Mouse (Mus musculus): ENCODE data around the gene Jph2. TPM values are rescaled to one million over a fixed set of nuclear protein-coding genes. Genes with fewer than 3 reads are reported as not detected.

Gene Jph2
- polyA plus RNA-seq, 1 experiment = not detected

GRCm38 (mm10) chr2:163317281-163317680 lies 80.5 kb downstream of the Jph2 start:
- H3K4me3 ChIP-seq (ENCODE audit: insufficient read depth, low read depth, low read length) = no peak overlapping the region
- WGBS = 81% methylated on average over 4 of the region's 4 CpGs

GRCm38 (mm10) chr2:163310163-163310688 lies 87.6 kb downstream of the Jph2 start:
- H3K27ac ChIP-seq (ENCODE audit: insufficient read depth, low read depth, low read length) = no peak overlapping the region
- H3K4me3 ChIP-seq (ENCODE audit: insufficient read depth, low read depth, low read length) = no peak overlapping the region
- 84% methylated on average over 11 of the region's 11 CpGs for WGBS
- TF ChIP-seq CTCF (IDR thresholded peaks at IDR 0.05; ENCODE audit: insufficient read depth, low read depth, low read length) = no peak
- no peak for TF ChIP-seq POLR2A (IDR thresholded peaks at IDR 0.05; ENCODE audit: insufficient read depth, low read depth, low read length)
- H3K4me1 ChIP-seq (ENCODE audit: control insufficient read depth, insufficient read depth, low read length) = no peaks in the 10 kb centered on the region

More at GRCm38 (mm10) chr2:163317281-163317680, 80.5 kb downstream of the Jph2 start:
- peaks cover 11% of the 10 kb centered on the region for H3K4me1 ChIP-seq (ENCODE audit: control insufficient read depth, insufficient read depth, low read length)
- TF ChIP-seq POLR2A (IDR thresholded peaks at IDR 0.05; ENCODE audit: insufficient read depth, low read depth, low read length) (no peak), CTCF (IDR thresholded peaks at IDR 0.05; ENCODE audit: insufficient read depth, low read depth, low read length) (no peak)
- no peak overlapping the region for H3K27ac ChIP-seq (ENCODE audit: insufficient read depth, low read depth, low read length)

- no peak overlapping the region for H3K4me3 ChIP-seq (ENCODE audit: insufficient read depth, low read depth, low read length)
- H3K27ac ChIP-seq (ENCODE audit: insufficient read depth, low read depth, low read length) = no peak overlapping the region
- no peaks in the 10 kb centered on the region for H3K4me1 ChIP-seq (ENCODE audit: control insufficient read depth, insufficient read depth, low read length)
- no peak for TF ChIP-seq POLR2A (IDR thresholded peaks at IDR 0.05; ENCODE audit: insufficient read depth, low read depth, low read length)
- no peak for TF ChIP-seq CTCF (IDR thresholded peaks at IDR 0.05; ENCODE audit: insufficient read depth, low read depth, low read length)
- 93% methylated on average over 17 of the region's 17 CpGs for WGBS
Observed at GRCm38 (mm10) chr2:163309376-163309775, 88.4 kb downstream of the Jph2 start.

- TF ChIP-seq CTCF (IDR thresholded peaks at IDR 0.05; ENCODE audit: insufficient read depth, low read depth, low read length) = no peak
- no peak for TF ChIP-seq POLR2A (IDR thresholded peaks at IDR 0.05; ENCODE audit: insufficient read depth, low read depth, low read length)
- 80% methylated on average over 9 of the region's 9 CpGs for WGBS
- Histone ChIP-seq H3K4me1 (ENCODE audit: control insufficient read depth, insufficient read depth, low read length) (peaks cover 15% of the 10 kb centered on the region), H3K4me3 (ENCODE audit: insufficient read depth, low read depth, low read length) (no peak overlapping the region), H3K27ac (ENCODE audit: insufficient read depth, low read depth, low read length) (no peak overlapping the region)
Observed at GRCm38 (mm10) chr2:163303037-163303436, 94.8 kb downstream of the Jph2 start.

- 84% methylated on average over 5 of the region's 5 CpGs for WGBS
- TF ChIP-seq POLR2A (IDR thresholded peaks at IDR 0.05; ENCODE audit: insufficient read depth, low read depth, low read length) (no peak), CTCF (IDR thresholded peaks at IDR 0.05; ENCODE audit: insufficient read depth, low read depth, low read length) (no peak)
Observed at GRCm38 (mm10) chr2:163301641-163302040, 96.2 kb downstream of the Jph2 start.

GRCm38 (mm10) chr2:163300069-163301060 lies 97.4 kb downstream of the Jph2 start:
- peaks cover 26% of the 10 kb centered on the region for H3K4me1 ChIP-seq (ENCODE audit: control insufficient read depth, insufficient read depth, low read length)
- 54% methylated on average over 14 of the region's 14 CpGs for WGBS

More at GRCm38 (mm10) chr2:163301641-163302040, 96.2 kb downstream of the Jph2 start:
- no peak overlapping the region for H3K27ac ChIP-seq (ENCODE audit: insufficient read depth, low read depth, low read length)
- H3K4me3 ChIP-seq (ENCODE audit: insufficient read depth, low read depth, low read length) = no peak overlapping the region
- peaks cover 25% of the 10 kb centered on the region for H3K4me1 ChIP-seq (ENCODE audit: control insufficient read depth, insufficient read depth, low read length)

GRCm38 (mm10) chr2:163296999-163297630 lies 100.7 kb downstream of the Jph2 start:
- Histone ChIP-seq H3K27ac (ENCODE audit: insufficient read depth, low read depth, low read length) (no peak overlapping the region), H3K4me1 (ENCODE audit: control insufficient read depth, insufficient read depth, low read length) (peaks cover 26% of the 10 kb centered on the region), H3K4me3 (ENCODE audit: insufficient read depth, low read depth, low read length) (no peak overlapping the region)
- TF ChIP-seq CTCF (IDR thresholded peaks at IDR 0.05; ENCODE audit: insufficient read depth, low read depth, low read length) (no peak), POLR2A (IDR thresholded peaks at IDR 0.05; ENCODE audit: insufficient read depth, low read depth, low read length) (no peak)
- 32% methylated on average over 11 of the region's 11 CpGs for WGBS

More at GRCm38 (mm10) chr2:163300069-163301060, 97.4 kb downstream of the Jph2 start:
- Histone ChIP-seq H3K4me3 (ENCODE audit: insufficient read depth, low read depth, low read length) (no peak overlapping the region), H3K27ac (ENCODE audit: insufficient read depth, low read depth, low read length) (no peak overlapping the region)
- TF ChIP-seq CTCF (IDR thresholded peaks at IDR 0.05; ENCODE audit: insufficient read depth, low read depth, low read length) (no peak), POLR2A (IDR thresholded peaks at IDR 0.05; ENCODE audit: insufficient read depth, low read depth, low read length) (no peak)

GRCm38 (mm10) chr2:163288881-163289379 lies 108.9 kb downstream of the Jph2 start:
- no peak for TF ChIP-seq CTCF (IDR thresholded peaks at IDR 0.05; ENCODE audit: insufficient read depth, low read depth, low read length)
- TF ChIP-seq POLR2A (IDR thresholded peaks at IDR 0.05; ENCODE audit: insufficient read depth, low read depth, low read length) = no peak
- WGBS = 16% methylated on average over 21 of the region's 21 CpGs
- peak overlapping the region; percentile 9; the same call in 1 of the 2 replicates for H3K4me3 ChIP-seq (ENCODE audit: insufficient read depth, low read depth, low read length)

More at GRCm38 (mm10) chr2:163288881-163289379, 108.9 kb downstream of the Jph2 start:
- Histone ChIP-seq H3K27ac (ENCODE audit: insufficient read depth, low read depth, low read length) (no peak overlapping the region), H3K4me1 (ENCODE audit: control insufficient read depth, insufficient read depth, low read length) (peaks cover 19% of the 10 kb centered on the region)

Other genes with a start within 250 kb of the Jph2 start
- not detected in 2 replicates for gene Tox2, start 194.9 kb downstream of the Jph2 start, polyA plus RNA-seq (2012; ENCODE audit: insufficient read depth, insufficient read length, low replicate concordance, missing spikeins)
- gene Oser1, start 26.7 kb upstream of the Jph2 start, polyA plus RNA-seq (2012; ENCODE audit: insufficient read depth, insufficient read length, low replicate concordance, missing spikeins) = not detected in 2 replicates
- gene Gdap1l1, start 40.5 kb upstream of the Jph2 start, polyA plus RNA-seq (2012; ENCODE audit: insufficient read depth, insufficient read length, low replicate concordance, missing spikeins) = not detected in 2 replicates
- gene Fitm2, start 74.6 kb upstream of the Jph2 start, polyA plus RNA-seq (2012; ENCODE audit: insufficient read depth, insufficient read length, low replicate concordance, missing spikeins) = not detected in 2 replicates
- not detected in 2 replicates for gene R3hdml, start 94.3 kb upstream of the Jph2 start, polyA plus RNA-seq (2012; ENCODE audit: insufficient read depth, insufficient read length, low replicate concordance, missing spikeins)
- gene Hnf4a, start 108.8 kb upstream of the Jph2 start, polyA plus RNA-seq (2012; ENCODE audit: insufficient read depth, insufficient read length, low replicate concordance, missing spikeins) = not detected in 2 replicates
- not detected in 2 replicates for gene Ttpal, start 204.3 kb upstream of the Jph2 start, polyA plus RNA-seq (2012; ENCODE audit: insufficient read depth, insufficient read length, low replicate concordance, missing spikeins)
- gene Serinc3, start 247.1 kb upstream of the Jph2 start, polyA plus RNA-seq (2012; ENCODE audit: insufficient read depth, insufficient read length, low replicate concordance, missing spikeins) = 82.6 TPM in 1 of 2 replicates, not detected in the other